Mouse (Mus musculus) kidney, adult 9 months (tissue): ENCODE results near the gene 6030445D17Rik.

Experiments
- DNase-seq: peaks from one replicate; pipeline ENCODE4 v3.0.0; 2022

The 6030445D17Rik gene

GRCm38 (mm10) chr4:136462086-136462838 is at the start of gene 6030445D17Rik:
Gene 6030445D17Rik (plus strand): TSS chr4:136462250.
- peak; percentile 81 for DNase-seq

GRCm38 (mm10) chr4:136415477-136415876 is 46.6 kb upstream of the 6030445D17Rik start:
- DNase-seq = no peak

GRCm38 (mm10) chr4:136418962-136419361 is 43.1 kb upstream of the 6030445D17Rik start:
- no peak for DNase-seq

GRCm38 (mm10) chr4:136419386-136419785 is 42.7 kb upstream of the 6030445D17Rik start:
- no peak for DNase-seq

GRCm38 (mm10) chr4:136423224-136423623 is 38.8 kb upstream of the 6030445D17Rik start, which contains the start of gene Htr1d:
Gene Htr1d (plus strand): TSS chr4:136423524.
- no peak for DNase-seq

GRCm38 (mm10) chr4:136424120-136424999 is 37.7 kb upstream of the 6030445D17Rik start:
- no peak for DNase-seq

- DNase-seq = peak; percentile 14
Measured at GRCm38 (mm10) chr4:136425000-136425288, 37.1 kb upstream of the 6030445D17Rik start.

- no peak for DNase-seq
Measured at GRCm38 (mm10) chr4:136430609-136431375, 31.3 kb upstream of the 6030445D17Rik start.

GRCm38 (mm10) chr4:136431376-136431693 is 30.7 kb upstream of the 6030445D17Rik start:
- peak; percentile 65 for DNase-seq

- no peak for DNase-seq
Measured at GRCm38 (mm10) chr4:136434029-136434428, 28.0 kb upstream of the 6030445D17Rik start.

GRCm38 (mm10) chr4:136439106-136439505 is 22.9 kb upstream of the 6030445D17Rik start:
- no peak for DNase-seq

GRCm38 (mm10) chr4:136441354-136442043 is 20.6 kb upstream of the 6030445D17Rik start:
- no peak for DNase-seq

- no peak for DNase-seq
Measured at GRCm38 (mm10) chr4:136444561-136444960, 17.5 kb upstream of the 6030445D17Rik start.

GRCm38 (mm10) chr4:136449795-136450194 is 12.3 kb upstream of the 6030445D17Rik start:
- no peak for DNase-seq

GRCm38 (mm10) chr4:136450271-136450670 is 11.8 kb upstream of the 6030445D17Rik start:
- DNase-seq = no peak

GRCm38 (mm10) chr4:136451564-136451963 is 10.5 kb upstream of the 6030445D17Rik start:
- peak; percentile 58 for DNase-seq

GRCm38 (mm10) chr4:136452286-136452685 is 9.8 kb upstream of the 6030445D17Rik start:
- peak; percentile 50 for DNase-seq

GRCm38 (mm10) chr4:136452792-136453191 is 9.3 kb upstream of the 6030445D17Rik start:
- peak; percentile 41 for DNase-seq

GRCm38 (mm10) chr4:136454850-136455260 is 7.2 kb upstream of the 6030445D17Rik start:
- peak; percentile 79 for DNase-seq

GRCm38 (mm10) chr4:136456516-136457218 is 5.4 kb upstream of the 6030445D17Rik start:
- no peak for DNase-seq

- no peak for DNase-seq
Measured at GRCm38 (mm10) chr4:136458276-136458675, 3.8 kb upstream of the 6030445D17Rik start.

GRCm38 (mm10) chr4:136459210-136459609 is 2.8 kb upstream of the 6030445D17Rik start:
- DNase-seq = no peak
